Mouse (Mus musculus): ENCODE measurements around the gene Tanc2. TPM values are rescaled to one million over a fixed set of nuclear protein-coding genes. Genes with fewer than 3 reads are reported as not detected.

Gene Tanc2
- polyA plus RNA-seq, 1 experiment from 2014 or later: 3.5 TPM

DNA sequence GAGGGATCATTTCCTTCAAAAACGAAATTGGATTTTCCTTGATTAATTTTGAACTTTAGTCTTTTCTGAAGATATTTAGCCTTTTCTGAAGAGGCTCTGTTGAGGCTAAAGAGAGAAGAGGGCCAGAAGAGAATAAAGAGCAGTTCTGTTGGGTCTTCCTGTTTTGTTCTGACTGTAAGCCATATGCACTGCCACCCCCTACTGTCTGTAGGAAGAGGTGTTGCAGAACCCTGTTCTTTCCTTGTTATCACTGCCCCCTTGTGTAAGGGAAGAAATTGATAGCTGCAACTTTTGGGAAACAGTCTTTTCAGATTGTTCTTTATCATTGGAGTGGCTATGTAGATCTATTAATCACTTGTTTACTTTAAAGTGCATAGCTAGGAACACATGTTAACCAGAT, 2.1 kb downstream of the Tanc2 start:
- H3K27ac ChIP-seq (ENCODE audit: low read depth, low read length): no peak overlapping the region
- WGBS: 26% methylated on average over 1 of the region's 1 CpGs
- ATAC-seq: no peak

DNA sequence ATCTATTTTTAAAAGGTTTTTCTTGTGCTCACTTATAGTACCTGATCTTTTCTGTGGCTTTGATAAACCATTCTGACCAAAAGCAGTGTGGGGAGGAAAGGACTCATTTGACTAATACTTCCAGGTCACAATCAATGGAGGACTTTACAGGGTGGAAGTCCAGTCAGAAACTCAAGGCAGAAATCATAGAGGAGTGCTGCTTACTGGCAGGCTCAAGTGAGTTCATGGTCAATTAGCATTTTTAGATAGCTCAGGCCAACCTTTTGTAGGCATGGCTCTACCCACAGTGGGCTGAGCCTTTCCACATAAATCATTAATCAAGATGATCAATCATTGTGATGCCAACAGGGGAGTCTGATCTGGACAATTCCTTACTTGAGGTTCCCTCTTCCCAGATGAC, 12.4 kb downstream of the Tanc2 start:
- Histone ChIP-seq H3K27ac (ENCODE audit: low read depth, low read length) (no peak overlapping the region), H3K4me3 (ENCODE audit: low read depth, low read length) (no peak overlapping the region), H3K4me1 (replicated peaks; ENCODE audit: control insufficient read depth, insufficient read depth, low read length) (no peaks in the 10 kb centered on the region), H3K36me3 (ENCODE audit: control insufficient read depth, insufficient read depth) (no peaks in the 10 kb centered on the region), H3K4me2 (replicated peaks; ENCODE audit: low read depth) (no peak overlapping the region), H3K9ac (ENCODE audit: low read depth, low read length) (no peak overlapping the region), H3K9me3 (ENCODE audit: control insufficient read depth) (no peaks in the 10 kb centered on the region), H3K27me3 (replicated peaks; ENCODE audit: control insufficient read depth, insufficient read depth, low read length) (no peaks in the 10 kb centered on the region)
- TF ChIP-seq CTCF (IDR thresholded peaks at IDR 0.05; ENCODE audit: low read depth): no peak
- ATAC-seq: no peak

More for the DNA sequence above, 2.1 kb downstream of the Tanc2 start:
- no peaks in the 10 kb centered on the region for H3K9me3 ChIP-seq (ENCODE audit: control insufficient read depth)
- H3K9ac ChIP-seq (ENCODE audit: low read depth, low read length): no peak overlapping the region
- no peak overlapping the region for H3K4me3 ChIP-seq (ENCODE audit: low read depth, low read length)
- H3K4me1 ChIP-seq (replicated peaks; ENCODE audit: control insufficient read depth, insufficient read depth, low read length): no peaks in the 10 kb centered on the region
- peak; percentile 99 for TF ChIP-seq CTCF (IDR thresholded peaks at IDR 0.05; ENCODE audit: low read depth)
- no peak overlapping the region for H3K4me2 ChIP-seq (replicated peaks; ENCODE audit: low read depth)
- no peaks in the 10 kb centered on the region for H3K36me3 ChIP-seq (ENCODE audit: control insufficient read depth, insufficient read depth)
- no peaks in the 10 kb centered on the region for H3K27me3 ChIP-seq (replicated peaks; ENCODE audit: control insufficient read depth, insufficient read depth, low read length)

DNA sequence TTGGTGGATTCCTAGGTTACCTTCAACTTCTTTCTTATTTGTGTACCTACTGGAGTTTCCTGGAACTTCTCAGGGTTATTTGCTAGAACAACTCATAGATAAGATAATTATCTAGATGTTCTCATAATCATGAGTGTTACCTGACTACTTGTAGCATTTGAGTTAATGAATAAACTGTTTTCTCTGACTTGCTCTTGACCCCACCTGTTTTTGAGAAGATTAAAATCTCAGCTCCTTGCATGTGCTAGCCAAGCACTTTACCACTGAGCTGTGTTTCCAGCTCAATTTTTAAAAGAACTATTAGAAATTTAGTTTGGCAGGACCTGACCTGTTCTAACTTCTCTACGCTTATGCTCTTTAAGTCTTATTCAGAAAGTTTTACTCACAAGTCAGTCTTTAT, 36.4 kb downstream of the Tanc2 start:
- WGBS: 92% methylated on average over 1 of the region's 1 CpGs
- Histone ChIP-seq H3K4me3 (ENCODE audit: low read depth, low read length) (no peak overlapping the region), H3K36me3 (ENCODE audit: control insufficient read depth, insufficient read depth) (no peaks in the 10 kb centered on the region), H3K9ac (ENCODE audit: low read depth, low read length) (no peak overlapping the region), H3K4me1 (replicated peaks; ENCODE audit: control insufficient read depth, insufficient read depth, low read length) (no peaks in the 10 kb centered on the region), H3K4me2 (replicated peaks; ENCODE audit: low read depth) (no peak overlapping the region), H3K9me3 (ENCODE audit: control insufficient read depth) (no peaks in the 10 kb centered on the region), H3K27ac (ENCODE audit: low read depth, low read length) (no peak overlapping the region), H3K27me3 (replicated peaks; ENCODE audit: control insufficient read depth, insufficient read depth, low read length) (no peaks in the 10 kb centered on the region)
- ATAC-seq: no peak
- TF ChIP-seq CTCF (IDR thresholded peaks at IDR 0.05; ENCODE audit: low read depth): no peak

DNA sequence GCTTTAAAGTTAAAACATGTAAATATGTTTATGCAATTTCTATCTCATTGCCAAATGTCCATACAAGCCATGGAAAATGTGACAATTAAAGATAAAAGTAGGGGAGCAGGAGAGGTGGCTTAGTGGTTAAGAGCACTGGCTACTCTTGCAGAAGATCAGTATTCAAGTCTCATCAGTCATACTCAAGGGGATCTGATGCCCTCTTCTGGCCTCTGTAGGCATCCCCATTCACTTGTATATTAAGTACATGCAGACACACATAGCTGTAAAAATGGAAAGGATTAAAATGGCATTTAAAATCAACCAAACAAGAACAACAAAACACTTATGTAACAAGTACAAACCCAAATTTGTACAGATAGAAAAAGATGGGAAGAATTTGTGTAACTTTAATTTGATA, 54.2 kb downstream of the Tanc2 start:
- Histone ChIP-seq H3K36me3 (ENCODE audit: control insufficient read depth, insufficient read depth) (no peaks in the 10 kb centered on the region), H3K27ac (ENCODE audit: low read depth, low read length) (no peak overlapping the region), H3K9me3 (ENCODE audit: control insufficient read depth) (no peaks in the 10 kb centered on the region), H3K4me1 (replicated peaks; ENCODE audit: control insufficient read depth, insufficient read depth, low read length) (no peaks in the 10 kb centered on the region), H3K9ac (ENCODE audit: low read depth, low read length) (no peak overlapping the region), H3K27me3 (replicated peaks; ENCODE audit: control insufficient read depth, insufficient read depth, low read length) (no peaks in the 10 kb centered on the region), H3K4me2 (replicated peaks; ENCODE audit: low read depth) (no peak overlapping the region), H3K4me3 (ENCODE audit: low read depth, low read length) (no peak overlapping the region)
- TF ChIP-seq CTCF (IDR thresholded peaks at IDR 0.05; ENCODE audit: low read depth): peak; percentile 62
- ATAC-seq: no peak

DNA sequence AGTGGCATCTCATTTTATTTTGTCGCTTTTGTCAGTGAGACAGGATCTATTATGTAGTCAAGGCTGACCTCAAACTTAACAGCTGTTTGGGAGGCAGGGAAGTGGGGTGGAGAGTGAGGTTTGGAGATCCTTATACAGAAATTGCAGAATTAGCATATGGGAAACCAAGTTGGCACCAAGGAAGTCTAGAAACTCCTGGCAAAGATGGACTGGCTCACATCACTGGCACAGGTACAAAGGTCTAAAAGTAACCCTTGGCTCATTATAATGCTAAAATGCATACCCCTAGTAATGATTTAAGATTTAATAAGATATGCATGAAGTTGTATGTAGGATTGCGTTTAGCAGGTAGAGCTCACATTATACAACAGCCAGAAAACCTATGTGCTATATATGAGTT, 58.2 kb downstream of the Tanc2 start:
- Histone ChIP-seq H3K9me3 (ENCODE audit: control insufficient read depth) (no peaks in the 10 kb centered on the region), H3K27ac (ENCODE audit: low read depth, low read length) (no peak overlapping the region), H3K27me3 (replicated peaks; ENCODE audit: control insufficient read depth, insufficient read depth, low read length) (no peaks in the 10 kb centered on the region), H3K4me1 (replicated peaks; ENCODE audit: control insufficient read depth, insufficient read depth, low read length) (no peaks in the 10 kb centered on the region), H3K4me3 (ENCODE audit: low read depth, low read length) (no peak overlapping the region), H3K9ac (ENCODE audit: low read depth, low read length) (no peak overlapping the region), H3K4me2 (replicated peaks; ENCODE audit: low read depth) (no peak overlapping the region), H3K36me3 (ENCODE audit: control insufficient read depth, insufficient read depth) (no peaks in the 10 kb centered on the region)
- no peak for ATAC-seq
- WGBS: 95% methylated on average over 2 of the region's 2 CpGs
- no peak for TF ChIP-seq CTCF (IDR thresholded peaks at IDR 0.05; ENCODE audit: low read depth)

DNA sequence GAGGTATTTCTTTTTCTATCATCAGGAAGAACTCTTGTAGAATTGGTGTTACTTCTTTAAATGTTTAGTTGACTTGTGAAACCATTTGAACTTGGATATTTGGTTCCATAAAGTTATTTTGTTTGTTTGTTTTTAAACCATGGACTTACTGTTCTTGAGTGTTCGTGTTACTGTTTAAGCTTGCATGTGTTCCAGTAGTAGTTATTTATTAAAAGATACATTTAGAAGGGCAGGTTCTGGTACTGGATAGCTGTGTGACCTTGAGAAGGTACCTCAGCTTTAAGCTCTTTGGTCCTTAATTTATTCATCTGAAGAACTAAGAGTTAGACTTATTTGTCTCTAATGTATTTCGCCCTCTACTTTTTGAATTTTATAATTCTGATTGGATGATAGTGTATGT, 64.8 kb downstream of the Tanc2 start:
- Histone ChIP-seq H3K9ac (ENCODE audit: low read depth, low read length) (no peak overlapping the region), H3K4me2 (replicated peaks; ENCODE audit: low read depth) (no peak overlapping the region), H3K4me1 (replicated peaks; ENCODE audit: control insufficient read depth, insufficient read depth, low read length) (no peaks in the 10 kb centered on the region), H3K4me3 (ENCODE audit: low read depth, low read length) (no peak overlapping the region), H3K9me3 (ENCODE audit: control insufficient read depth) (no peaks in the 10 kb centered on the region), H3K36me3 (ENCODE audit: control insufficient read depth, insufficient read depth) (no peaks in the 10 kb centered on the region), H3K27ac (ENCODE audit: low read depth, low read length) (no peak overlapping the region), H3K27me3 (replicated peaks; ENCODE audit: control insufficient read depth, insufficient read depth, low read length) (no peaks in the 10 kb centered on the region)
- TF ChIP-seq CTCF (IDR thresholded peaks at IDR 0.05; ENCODE audit: low read depth): no peak
- 85% methylated on average over 2 of the region's 2 CpGs for WGBS
- ATAC-seq: no peak

DNA sequence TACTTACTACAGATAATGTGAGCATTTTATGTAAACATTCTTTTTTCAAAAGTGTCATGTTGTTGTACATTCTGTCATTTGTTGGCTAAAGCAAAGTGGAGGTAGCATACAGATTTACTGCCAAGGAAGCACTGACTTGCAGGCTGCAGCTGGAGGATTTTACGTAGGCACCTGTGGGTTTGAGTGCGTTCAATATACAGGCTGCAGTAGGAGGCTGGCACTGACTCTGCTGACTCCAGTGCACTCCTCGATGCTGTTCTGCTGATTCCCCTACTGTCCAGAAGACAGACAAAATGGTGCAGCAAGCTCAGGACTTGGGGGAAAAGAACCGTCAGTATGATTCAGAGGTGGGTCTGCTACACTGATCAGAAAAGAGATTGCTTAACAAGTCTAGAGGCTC, 65.5 kb downstream of the Tanc2 start:
- Histone ChIP-seq H3K9ac (ENCODE audit: low read depth, low read length) (no peak overlapping the region), H3K4me3 (ENCODE audit: low read depth, low read length) (no peak overlapping the region), H3K9me3 (ENCODE audit: control insufficient read depth) (no peaks in the 10 kb centered on the region), H3K27ac (ENCODE audit: low read depth, low read length) (no peak overlapping the region), H3K27me3 (replicated peaks; ENCODE audit: control insufficient read depth, insufficient read depth, low read length) (no peaks in the 10 kb centered on the region), H3K4me2 (replicated peaks; ENCODE audit: low read depth) (no peak overlapping the region), H3K36me3 (ENCODE audit: control insufficient read depth, insufficient read depth) (no peaks in the 10 kb centered on the region), H3K4me1 (replicated peaks; ENCODE audit: control insufficient read depth, insufficient read depth, low read length) (no peaks in the 10 kb centered on the region)
- TF ChIP-seq CTCF (IDR thresholded peaks at IDR 0.05; ENCODE audit: low read depth): no peak
- no peak for ATAC-seq
- 79% methylated on average over 4 of the region's 4 CpGs for WGBS

All from intestine, postnatal 0 days (tissue).